Mouse (Mus musculus) thymus, adult 2 months (tissue): ENCODE measurements around the gene Cfap57. TPM values are rescaled to one million over a fixed set of nuclear protein-coding genes. Genes with fewer than 3 reads are reported as not detected.
"Not testable (repeated sequence)": the region's sequence is repeated elsewhere in the genome, so short reads cannot be mapped to it uniquely, and the experiment has no call there.

Source experiments
- DNase-seq: peaks from one replicate; pipeline ENCODE4 v3.0.0; 2021
- H3K27ac ChIP-seq: fragments of 200-500 bp; 2 replicates; pipeline ENCODE4 v1.5.1; 2012; ENCODE audit warnings: low read length, control low read depth; ENCODE audit not compliant: control insufficient read depth, insufficient read depth
- H3K27me3 ChIP-seq: fragments of 200-500 bp; 2 replicates; pipeline ENCODE4 v1.6.1; 2012; ENCODE audit warnings: mild to moderate bottlenecking, low read length, moderate library complexity, mixed read lengths; ENCODE audit not compliant: control insufficient read depth, insufficient read depth
- H3K36me3 ChIP-seq: fragments of 200-500 bp; 2 replicates; pipeline ENCODE4 v1.6.1; 2012; ENCODE audit warnings: mild to moderate bottlenecking, low read length, moderate library complexity; ENCODE audit not compliant: control insufficient read depth, insufficient read depth
- H3K4me1 ChIP-seq: fragments of 200-500 bp; replicated peaks from 2 replicates; pipeline ENCODE4 v1.6.1; 2012; ENCODE audit warnings: low read length; ENCODE audit not compliant: control insufficient read depth, insufficient read depth
- H3K4me3 ChIP-seq: fragments of 200-500 bp; 2 replicates; pipeline ENCODE4 v1.5.1; 2012; ENCODE audit warnings: mild to moderate bottlenecking, low read length, control low read depth, moderate library complexity; ENCODE audit not compliant: control insufficient read depth, insufficient read depth
- CTCF ChIP-seq: fragments of 200-500 bp; IDR thresholded peaks from 2 replicates; pipeline ENCODE4 v1.5.1; 2012; ENCODE audit warnings: mild to moderate bottlenecking, control low read depth, low read length, moderate library complexity, borderline replicate concordance; ENCODE audit not compliant: control insufficient read depth, poor library complexity, insufficient read depth; ENCODE audit errors: extremely low read depth
- POLR2A ChIP-seq: fragments of 200-500 bp; IDR thresholded peaks from 2 replicates; pipeline ENCODE4 v1.6.1; 2012; ENCODE audit warnings: mild to moderate bottlenecking, low read length, control low read depth, moderate library complexity; ENCODE audit not compliant: control insufficient read depth, poor library complexity, insufficient read depth; ENCODE audit errors: extremely low read depth
- WGBS: fragments of 180-500 bp; shearing (Covaris S2); methylation state at CpG from one replicate; pipeline ENCODE4 v1.1.7; 2018; 5-methylcytosine and 5-hydroxymethylcytosine counted together
- polyA plus RNA-seq: library from polyadenylated mRNA; depleted of rRNA; stranded (reverse); fragments of >200 nt; gene quantifications from 2 replicates; pipeline ENCODE4 v1.2.3, GENCODE M21; 2012

Cfap57 gene
- polyA plus RNA-seq, 1 experiment, result 0.05 TPM

- WGBS, result 81% methylated on average over 10 of the region's 10 CpGs
Observed at GRCm38 (mm10) chr4:118568709-118569108, 51.9 kb downstream of the Cfap57 start.

DNA sequence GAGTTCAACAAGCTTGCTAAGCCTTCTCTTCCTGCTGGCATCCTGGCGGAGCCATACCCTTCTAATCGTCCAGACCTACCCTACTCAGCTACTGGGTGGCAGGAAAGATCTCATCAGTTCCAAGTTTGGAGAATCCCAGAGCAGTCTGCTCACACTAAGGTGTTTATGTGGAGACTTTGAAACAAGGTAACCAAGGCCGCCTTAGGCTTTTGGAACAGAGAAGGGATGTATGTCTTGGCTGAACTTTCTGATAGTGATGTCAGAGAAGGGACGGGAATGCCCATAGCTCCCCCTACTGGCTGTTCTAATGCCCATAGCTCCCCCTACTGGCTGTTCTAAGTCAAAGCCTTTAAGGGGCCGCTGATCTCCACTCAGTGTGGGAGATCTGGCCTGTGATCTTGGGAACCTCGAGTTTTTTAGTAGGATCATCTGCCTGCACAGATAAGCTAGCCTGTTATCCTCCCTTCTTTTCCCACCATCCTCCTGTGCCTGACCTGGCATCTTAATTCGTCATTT is 54.4 kb downstream of the Cfap57 start:
- no peaks in the 10 kb centered on the region for H3K4me1 ChIP-seq
- H3K4me3 ChIP-seq, result no peak overlapping the region
- peak; percentile 57 for DNase-seq
- 41% methylated on average over 7 of the region's 7 CpGs for WGBS
- TF ChIP-seq CTCF, result no peak
- no peak for TF ChIP-seq POLR2A
- H3K36me3 ChIP-seq, result no peaks in the 10 kb centered on the region
- H3K27me3 ChIP-seq, result no peaks in the 10 kb centered on the region
- no peak overlapping the region for H3K27ac ChIP-seq

More at GRCm38 (mm10) chr4:118568709-118569108, 51.9 kb downstream of the Cfap57 start:
- no peaks in the 10 kb centered on the region for H3K36me3 ChIP-seq
- no peak overlapping the region for H3K4me3 ChIP-seq
- no peaks in the 10 kb centered on the region for H3K27me3 ChIP-seq
- H3K27ac ChIP-seq, result no peak overlapping the region
- no peak for DNase-seq
- TF ChIP-seq POLR2A, result no peak
- no peaks in the 10 kb centered on the region for H3K4me1 ChIP-seq

- 98% methylated on average over 3 of the region's 3 CpGs for whole genome bisulfite sequencing
- H3K36me3 ChIP-seq, result no peaks in the 10 kb centered on the region
- H3K27me3 ChIP-seq, result no peaks in the 10 kb centered on the region
- no peak for DNase-seq
- H3K27ac ChIP-seq, result no peak overlapping the region
- no peak overlapping the region for H3K4me3 ChIP-seq
- TF ChIP-seq CTCF (no peak), POLR2A (no peak)
- H3K4me1 ChIP-seq, result no peaks in the 10 kb centered on the region
Observed at GRCm38 (mm10) chr4:118564926-118565279, 55.7 kb downstream of the Cfap57 start.

DNA sequence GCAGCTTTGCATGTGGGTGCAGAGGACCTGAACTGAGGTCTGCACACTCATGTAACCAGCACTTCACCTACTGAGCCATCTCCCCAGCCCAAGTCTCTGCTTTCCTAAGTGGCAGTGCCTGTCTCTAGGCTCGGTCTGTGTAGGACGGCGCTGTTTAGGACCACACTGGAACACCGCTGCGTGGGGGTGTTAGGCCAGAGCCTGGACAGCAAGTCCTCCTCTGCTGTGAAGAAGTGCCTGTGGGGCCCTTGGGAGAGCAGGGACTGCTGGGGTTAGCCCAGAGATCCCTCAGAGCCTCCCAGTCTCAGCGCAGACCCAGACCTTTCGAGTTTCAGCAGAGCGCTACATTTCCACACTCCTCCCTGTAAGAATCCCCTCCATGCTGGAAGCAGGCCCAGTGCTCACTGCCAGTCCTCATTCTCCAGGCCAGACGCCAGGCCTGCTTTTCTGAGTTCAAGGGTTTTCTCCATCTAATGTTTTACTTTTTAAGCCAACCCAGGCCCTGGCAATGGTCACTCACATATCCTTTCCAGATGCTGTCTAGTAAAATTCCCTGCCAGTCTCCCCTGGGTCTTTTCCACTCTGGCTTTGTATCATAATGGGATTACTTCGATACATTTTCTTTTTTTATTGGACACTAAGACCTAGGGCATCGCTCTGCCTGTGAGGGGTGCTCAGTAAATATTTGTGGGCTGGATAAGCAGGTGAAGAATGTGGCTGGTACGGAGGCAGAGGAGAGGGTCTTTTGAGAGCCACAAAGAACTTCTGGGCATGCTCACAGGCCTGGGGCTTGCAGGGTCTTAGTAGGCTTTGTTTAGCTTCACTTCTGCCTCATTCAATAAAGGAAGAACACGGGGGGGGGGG is 56.3 kb downstream of the Cfap57 start:
- H3K36me3 ChIP-seq, result no peaks in the 10 kb centered on the region
- H3K27ac ChIP-seq, result no peak overlapping the region
- H3K4me3 ChIP-seq, result no peak overlapping the region
- no peak for TF ChIP-seq POLR2A
- no peak for TF ChIP-seq CTCF
- 91% methylated on average over 13 of the region's 13 CpGs for WGBS
- DNase-seq, result no peak
- H3K4me1 ChIP-seq, result no peaks in the 10 kb centered on the region
- no peaks in the 10 kb centered on the region for H3K27me3 ChIP-seq

- Histone ChIP-seq H3K36me3 (no peaks in the 10 kb centered on the region), H3K27ac (no peak overlapping the region), H3K27me3 (no peaks in the 10 kb centered on the region), H3K4me1 (no peaks in the 10 kb centered on the region), H3K4me3 (no peak overlapping the region)
- TF ChIP-seq POLR2A (no peak), CTCF (no peak)
- no peak for DNase-seq
- WGBS, result 82% methylated on average over 3 of the region's 3 CpGs
Observed at GRCm38 (mm10) chr4:118553039-118553649, 67.4 kb downstream of the Cfap57 start.

GRCm38 (mm10) chr4:118548130-118548480 is 72.5 kb downstream of the Cfap57 start:
- 0 out of 2 replicates have a peak, but pooled peaks have one; percentile 12 for TF ChIP-seq CTCF
- not testable (repeated sequence) for H3K4me1 ChIP-seq, H3K4me3 ChIP-seq, H3K36me3 ChIP-seq, H3K27me3 ChIP-seq, H3K27ac ChIP-seq
- 88% methylated on average over 10 of the region's 10 CpGs for WGBS
- peak; percentile 40 for DNase-seq

DNA sequence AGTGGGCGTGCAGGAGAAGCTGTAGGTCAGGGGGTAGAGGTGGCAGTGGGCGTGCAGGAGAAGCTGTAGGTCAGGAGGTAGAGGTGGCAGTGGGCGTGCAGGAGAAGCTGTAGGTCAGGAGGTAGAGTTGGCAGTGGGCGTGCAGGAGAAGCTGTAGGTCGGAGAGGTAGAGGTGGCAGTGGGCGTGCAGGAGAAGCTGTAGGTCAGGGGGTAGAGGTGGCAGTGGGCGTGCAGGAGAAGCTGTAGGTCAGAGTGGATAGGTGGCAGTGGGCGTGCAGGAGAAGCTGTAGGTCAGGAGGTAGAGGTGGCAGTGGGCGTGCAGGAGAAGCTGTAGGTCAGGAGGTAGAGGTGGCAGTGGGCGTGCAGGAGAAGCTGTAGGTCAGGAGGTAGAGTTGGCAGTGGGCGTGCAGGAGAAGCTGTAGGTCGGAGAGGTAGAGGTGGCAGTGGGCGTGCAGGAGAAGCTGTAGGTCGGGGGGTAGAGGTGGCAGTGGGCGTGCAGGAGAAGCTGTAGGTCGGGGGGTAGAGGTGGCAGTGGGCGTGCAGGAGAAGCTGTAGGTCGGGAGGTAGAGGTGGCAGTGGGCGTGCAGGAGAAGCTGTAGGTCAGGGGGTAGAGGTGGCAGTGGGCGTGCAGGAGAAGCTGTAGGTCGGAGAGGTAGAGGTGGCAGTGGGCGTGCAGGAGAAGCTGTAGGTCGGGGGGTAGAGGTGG is 73.0 kb downstream of the Cfap57 start:
- H3K27me3 ChIP-seq, H3K4me1 ChIP-seq, H3K27ac ChIP-seq, H3K4me3 ChIP-seq, H3K36me3 ChIP-seq: not testable (repeated sequence)
- 90% methylated on average over 23 of the region's 23 CpGs for WGBS
- peak; percentile 76 for DNase-seq
